Mouse (Mus musculus) stomach, postnatal 0 days (tissue): ENCODE measurements at regions not wholly inside any gene's neighbourhood (a gene's known extent, or its start where the extent isn't known, plus 50 kb on each side); places are given as distances from the start of the nearest gene placed in this dataset.

ENCODE experiments used
- ATAC-seq: fragments of 200-750 bp; cut with Nextera tagmentation; 2 replicates; pipeline ENCODE4 v1.8.0; 2017; ENCODE audit not compliant: low FRiP score, low TSS enrichment
- DNase-seq: peaks from one replicate; pipeline ENCODE4 v3.0.0-alpha.2; 2016; ENCODE audit warnings: low spot score
- H3K27ac ChIP-seq: fragments of 300-500 bp; sonication (generic); replicated peaks from 2 replicates; pipeline ENCODE4 v1.5.1; 2014; ENCODE audit warnings: mild to moderate bottlenecking, control low read depth
- H3K27me3 ChIP-seq: fragments of 300-500 bp; sonication (generic); 2 replicates; pipeline ENCODE4 v1.6.1; 2014; ENCODE audit warnings: low read length; ENCODE audit not compliant: control insufficient read depth, insufficient read depth
- H3K36me3 ChIP-seq: fragments of 300-500 bp; sonication (generic); 2 replicates; pipeline ENCODE4 v1.6.1; 2014; ENCODE audit warnings: low read length, mixed read lengths; ENCODE audit not compliant: control insufficient read depth, insufficient read depth
- H3K4me1 ChIP-seq: fragments of 300-500 bp; sonication (generic); replicated peaks from 2 replicates; pipeline ENCODE4 v1.6.1; 2014; ENCODE audit warnings: antibody characterized with exemption; ENCODE audit not compliant: control insufficient read depth, insufficient read depth
- H3K4me2 ChIP-seq: fragments of 300-500 bp; sonication (generic); replicated peaks from 2 replicates; pipeline ENCODE4 v1.6.1; 2014; ENCODE audit warnings: low read depth, mild to moderate bottlenecking, control low read depth, moderate library complexity
- H3K4me3 ChIP-seq: fragments of 300-500 bp; sonication (generic); 2 replicates; pipeline ENCODE4 v1.5.1; 2014; ENCODE audit warnings: low read depth, low read length, control low read depth
- H3K9ac ChIP-seq: fragments of 300-500 bp; sonication (generic); 2 replicates; pipeline ENCODE4 v1.6.1; 2014; ENCODE audit warnings: mild to moderate bottlenecking, low read length, control low read depth, mixed read lengths
- H3K9me3 ChIP-seq: fragments of 300-500 bp; sonication (generic); 2 replicates; pipeline ENCODE4 v1.6.1; 2016; ENCODE audit warnings: low read length; ENCODE audit not compliant: control insufficient read depth
- CTCF ChIP-seq: IDR thresholded peaks from 2 replicates; pipeline ENCODE4 v1.5.1; 2016; ENCODE audit warnings: antibody characterized with exemption, low read depth, mild to moderate bottlenecking, moderate library complexity
- EP300 ChIP-seq: optimal IDR thresholded peaks from 2 replicates; pipeline ENCODE3; 2016; ENCODE audit warnings: antibody characterized with exemption
- WGBS: fragments of 180-500 bp; shearing (Covaris S2); extraction: QIAGEN DNeasy Blood & Tissue Kit; methylation state at CpG from one replicate; pipeline ENCODE4 v1.1.7; 2014; 5-methylcytosine and 5-hydroxymethylcytosine counted together

DNA sequence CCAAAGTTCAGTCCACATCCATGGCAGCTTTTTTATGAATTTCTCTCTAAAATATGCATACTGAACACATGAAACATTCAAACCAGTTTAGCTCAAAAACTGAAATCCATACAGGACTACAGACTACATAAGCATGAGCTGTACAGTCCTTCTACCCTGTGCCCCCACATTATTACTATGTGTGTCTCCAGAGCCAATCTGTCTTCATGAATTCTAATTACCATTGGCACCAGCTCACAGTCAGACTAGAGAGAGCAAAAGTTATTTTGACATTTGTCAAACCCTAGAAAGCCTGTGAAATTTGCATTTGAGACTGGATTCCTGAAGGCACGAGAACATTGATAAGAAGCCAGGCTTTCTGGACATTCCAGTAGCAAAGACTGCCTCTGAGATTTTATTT, 117.9 kb upstream of the Zfand5 start:
- ATAC-seq (no peak), DNase-seq (no peak)
- Histone ChIP-seq H3K4me1 (no peaks in the 10 kb centered on the region), H3K4me3 (no peak overlapping the region), H3K27ac (no peak overlapping the region), H3K36me3 (no peaks in the 10 kb centered on the region), H3K9me3 (no peaks in the 10 kb centered on the region), H3K9ac (no peak overlapping the region), H3K27me3 (no peaks in the 10 kb centered on the region), H3K4me2 (no peak overlapping the region)
- WGBS, result 41% methylated on average over 1 of the region's 1 CpGs
- no peak for TF ChIP-seq EP300
- no peak for TF ChIP-seq CTCF

GRCm38 (mm10) chr19:21152027-21152426, 120.1 kb upstream of the Zfand5 start:
- no peak for TF ChIP-seq EP300
- no peak for TF ChIP-seq CTCF
- Histone ChIP-seq H3K36me3 (no peaks in the 10 kb centered on the region), H3K27ac (no peak overlapping the region), H3K4me3 (no peak overlapping the region), H3K4me2 (no peak overlapping the region), H3K27me3 (no peaks in the 10 kb centered on the region), H3K9ac (no peak overlapping the region), H3K4me1 (no peaks in the 10 kb centered on the region), H3K9me3 (no peaks in the 10 kb centered on the region)
- WGBS, result 75% methylated on average over 3 of the region's 3 CpGs
- ATAC-seq (no peak), DNase-seq (no peak)

GRCm38 (mm10) chr19:21150849-21151248, 121.2 kb upstream of the Zfand5 start:
- 60% methylated on average over 3 of the region's 3 CpGs for WGBS
- TF ChIP-seq EP300, result no peak
- TF ChIP-seq CTCF, result no peak
- ATAC-seq, result no peak
- Histone ChIP-seq H3K9ac (no peak overlapping the region), H3K27me3 (no peaks in the 10 kb centered on the region), H3K9me3 (no peaks in the 10 kb centered on the region), H3K4me1 (no peaks in the 10 kb centered on the region), H3K36me3 (no peaks in the 10 kb centered on the region), H3K4me3 (no peak overlapping the region), H3K27ac (no peak overlapping the region), H3K4me2 (no peak overlapping the region)
- no peak for DNase-seq

DNA sequence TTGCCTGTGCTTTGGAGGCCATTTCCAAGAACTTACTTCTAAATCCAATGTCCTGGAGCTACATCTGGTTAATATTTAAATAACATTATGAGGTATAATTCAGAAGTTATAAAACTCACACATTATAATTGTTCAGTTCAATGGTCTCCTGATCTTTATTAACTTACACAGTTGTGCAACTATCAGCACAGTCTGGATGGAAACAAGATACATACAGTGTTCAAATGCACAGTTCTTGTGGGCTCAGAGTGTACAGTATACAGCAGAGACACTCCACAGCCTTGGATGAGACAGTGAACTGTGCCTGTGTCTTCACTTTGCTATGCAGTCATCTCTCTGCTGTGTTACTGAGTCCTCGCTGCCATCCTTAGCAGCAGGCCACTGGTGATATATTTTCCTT, 121.8 kb upstream of the Zfand5 start:
- no peak overlapping the region for H3K27ac ChIP-seq
- H3K4me3 ChIP-seq, result no peak overlapping the region
- H3K4me2 ChIP-seq, result no peak overlapping the region
- WGBS, result 94% methylated on average over 1 of the region's 1 CpGs
- DNase-seq, result no peak
- no peak for TF ChIP-seq EP300
- no peak for TF ChIP-seq CTCF
- no peaks in the 10 kb centered on the region for H3K27me3 ChIP-seq
- no peaks in the 10 kb centered on the region for H3K36me3 ChIP-seq
- no peak for ATAC-seq
- H3K9ac ChIP-seq, result no peak overlapping the region
- no peaks in the 10 kb centered on the region for H3K9me3 ChIP-seq
- no peaks in the 10 kb centered on the region for H3K4me1 ChIP-seq

GRCm38 (mm10) chr19:21146860-21147390, 125.2 kb upstream of the Zfand5 start:
- peak; percentile 67; the same call in 1 of the 2 replicates for ATAC-seq

DNA sequence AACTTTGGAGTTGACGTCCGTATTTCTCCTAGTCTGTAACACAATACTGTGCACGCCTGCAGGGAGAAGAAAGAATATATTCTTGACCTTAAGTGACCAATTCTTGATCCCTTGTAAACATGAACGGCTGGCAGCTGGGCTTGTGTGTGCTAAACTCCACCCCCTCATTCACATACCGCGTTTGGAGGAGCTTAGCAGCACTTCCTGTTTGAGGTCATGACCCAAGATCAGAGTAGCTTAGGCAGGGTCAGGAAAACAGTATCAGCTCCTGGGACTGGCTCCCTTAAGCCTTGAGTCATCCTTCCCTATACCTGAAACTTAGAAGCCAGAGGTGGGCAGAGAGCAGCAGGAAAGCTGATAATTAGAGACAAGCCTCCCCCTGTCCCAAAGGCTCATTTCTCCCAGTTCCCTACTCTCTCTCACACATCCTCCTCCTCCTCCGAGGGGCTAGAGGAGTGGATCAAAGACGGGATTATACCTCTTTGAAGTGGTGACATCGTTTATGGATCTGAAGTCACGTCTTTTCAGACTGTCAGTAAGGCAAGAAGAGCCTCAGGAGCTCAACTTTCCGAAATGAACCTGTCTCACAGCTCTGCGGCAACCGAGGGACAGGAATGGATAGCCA, 127.3 kb upstream of the Zfand5 start:
- no peak overlapping the region for H3K27ac ChIP-seq
- H3K4me1 ChIP-seq, result no peaks in the 10 kb centered on the region
- no peak for TF ChIP-seq EP300
- no peak for TF ChIP-seq CTCF
- no peaks in the 10 kb centered on the region for H3K27me3 ChIP-seq
- ATAC-seq, result peak; percentile 98
- H3K9me3 ChIP-seq, result no peaks in the 10 kb centered on the region
- H3K36me3 ChIP-seq, result no peaks in the 10 kb centered on the region
- no peak overlapping the region for H3K4me3 ChIP-seq
- WGBS, result 17% methylated on average over 13 of the region's 13 CpGs
- peak; percentile 58 for DNase-seq
- H3K4me2 ChIP-seq, result peak overlapping the region; percentile 18; the same call in 1 of the 2 replicates
- H3K9ac ChIP-seq, result no peak overlapping the region

More at GRCm38 (mm10) chr19:21146860-21147390, 125.2 kb upstream of the Zfand5 start:
- Histone ChIP-seq H3K9ac (no peak overlapping the region), H3K36me3 (no peaks in the 10 kb centered on the region), H3K4me3 (no peak overlapping the region), H3K9me3 (no peaks in the 10 kb centered on the region), H3K27ac (no peak overlapping the region), H3K27me3 (no peaks in the 10 kb centered on the region), H3K4me1 (no peaks in the 10 kb centered on the region), H3K4me2 (no peak overlapping the region)
- 64% methylated on average over 4 of the region's 4 CpGs for WGBS
- TF ChIP-seq CTCF (no peak), EP300 (peak; percentile 40)
- DNase-seq, result peak; percentile 21
